10 mouse cellular contexts compared by ENCODE assay signal in genomic region chr14:55747051-55747847, GRCm38 (mm10). TPM values are rescaled to one million over a fixed set of nuclear protein-coding genes. Genes with fewer than 3 reads are reported as not detected.
DNase-seq lines count a peak whose midpoint lies in the region; ATAC-seq and TF ChIP-seq lines count a peak whose summit lies in the region.
"Had no signal": no experiment of that assay in that cellular context is flagged by ENCODE, and none has a peak within 500 bp of the region (broad histone marks: within the 10 kb centered on the region; RNA-seq: fewer than 3 reads in every experiment).

No protein-coding gene starts in this region.

- no peak overlapping the region for H3K27ac ChIP-seq in heart, embryonic 15.5 days
- no peak overlapping the region for H3K27ac ChIP-seq in ES-Bruce4 (ENCODE audit: insufficient read depth, low read length)
- no peak overlapping the region for H3K27ac ChIP-seq in forebrain, postnatal 0 days (ENCODE audit: low read depth, low read length)
- H3K27ac ChIP-seq in liver, embryonic 16.5 days (ENCODE audit: low read length), result no peak overlapping the region

- H3K4me2 ChIP-seq in heart, embryonic 15.5 days, result peak overlapping the region; percentile 92; the same call in 1 of the 2 replicates
- H3K4me2 ChIP-seq in forebrain, postnatal 0 days (ENCODE audit: low read depth), result peak overlapping the region; percentile 88
- peak overlapping the region; percentile 87 for H3K4me2 ChIP-seq in liver, embryonic 16.5 days (ENCODE audit: low read depth, low read length)

- TF ChIP-seq POLR2A in ES-Bruce4 (IDR thresholded peaks at IDR 0.05; ENCODE audit: insufficient read depth, low read length), result no peak

- WGBS in heart, embryonic 15.5 days, result 86% methylated on average over 10 of the region's 10 CpGs
- 90% methylated on average over 10 of the region's 10 CpGs for WGBS in forebrain, postnatal 0 days
- 67% methylated on average over 10 of the region's 10 CpGs for WGBS in liver, embryonic 16.5 days (ENCODE audit: insufficient replicate concordance)

- no peak for DNase-seq in heart, adult 11 months
- DNase-seq in forebrain, postnatal 0 days, result no peak
- no peak for DNase-seq in adrenal gland, postnatal 10 days
- no peak for DNase-seq in embryo, embryonic 10.5 days (ENCODE audit: low spot score)
- no peak for DNase-seq in urinary bladder, postnatal 10 days (ENCODE audit: low spot score)
- DNase-seq: heart, adult 18-20 months; thymus, postnatal 4 days had no signal

- ATAC-seq in heart, embryonic 15.5 days (replicated peaks; ENCODE audit: insufficient number of reproducible peaks, insufficient read depth, low FRiP score, low read depth), result no peak
- ATAC-seq in forebrain, postnatal 0 days, result no peak
- no peak for ATAC-seq in liver, embryonic 16.5 days (ENCODE audit: low read depth)

- peaks cover 30% of the 10 kb centered on the region for H3K4me1 ChIP-seq in heart, embryonic 15.5 days (replicated peaks)
- H3K4me1 ChIP-seq in ES-Bruce4 (ENCODE audit: control insufficient read depth, insufficient read depth, low read length), result no peaks in the 10 kb centered on the region
- H3K4me1 ChIP-seq in forebrain, postnatal 0 days (ENCODE audit: insufficient read depth), result 0 out of 2 replicates have a peak, but pooled peaks cover 12% of the 10 kb centered on the region
- peaks cover 31% of the 10 kb centered on the region for H3K4me1 ChIP-seq in liver, embryonic 16.5 days (ENCODE audit: control insufficient read depth, low read depth, low read length)

- no peak overlapping the region for H3K9ac ChIP-seq in heart, embryonic 15.5 days
- H3K9ac ChIP-seq in ES-Bruce4 (ENCODE audit: low read depth, poor library complexity, severe bottlenecking), result peak overlapping the region; percentile 58; the same call in 1 of the 2 replicates
- H3K9ac ChIP-seq in forebrain, postnatal 0 days, result no peak overlapping the region
- H3K9ac ChIP-seq in liver, embryonic 16.5 days (ENCODE audit: low read depth, low read length), result peak overlapping the region; percentile 13; the same call in 1 of the 2 replicates

- peaks cover 37% of the 10 kb centered on the region for H3K36me3 ChIP-seq in heart, embryonic 15.5 days
- peaks cover 38% of the 10 kb centered on the region for H3K36me3 ChIP-seq in ES-Bruce4 (ENCODE audit: control insufficient read depth, insufficient read depth, low read length, poor library complexity, severe bottlenecking)
- H3K36me3 ChIP-seq in forebrain, postnatal 0 days (ENCODE audit: insufficient read depth), result peaks cover 30% of the 10 kb centered on the region
- H3K36me3 ChIP-seq in liver, embryonic 16.5 days (ENCODE audit: control insufficient read depth, insufficient read depth), result peaks cover 13% of the 10 kb centered on the region

- no peaks in the 10 kb centered on the region for H3K27me3 ChIP-seq in heart, embryonic 15.5 days
- H3K27me3 ChIP-seq in ES-Bruce4 (ENCODE audit: control insufficient read depth, insufficient read depth, low read length, poor library complexity, severe bottlenecking), result no peaks in the 10 kb centered on the region
- no peaks in the 10 kb centered on the region for H3K27me3 ChIP-seq in forebrain, postnatal 0 days (ENCODE audit: insufficient read depth, low read length)
- H3K27me3 ChIP-seq in liver, embryonic 16.5 days (ENCODE audit: control insufficient read depth, insufficient read depth, low read depth, low read length), result no peaks in the 10 kb centered on the region

- no peak for TF ChIP-seq EP300 in ES-Bruce4 (IDR thresholded peaks at IDR 0.05; ENCODE audit: insufficient read depth, low read depth, low read length)

- TF ChIP-seq CTCF in ES-Bruce4 (IDR thresholded peaks at IDR 0.05; ENCODE audit: low read depth, low read length), result no peak
- TF ChIP-seq CTCF in forebrain, postnatal 0 days (IDR thresholded peaks at IDR 0.05; ENCODE audit: low read depth), result no peak

- H3K9me3 ChIP-seq in heart, embryonic 15.5 days (replicated peaks), result no peaks in the 10 kb centered on the region
- no peaks in the 10 kb centered on the region for H3K9me3 ChIP-seq in ES-Bruce4 (replicated peaks; ENCODE audit: control insufficient read depth, insufficient read depth, low read length, poor library complexity, severe bottlenecking)
- no peaks in the 10 kb centered on the region for H3K9me3 ChIP-seq in forebrain, postnatal 0 days (ENCODE audit: low read length)
- no peaks in the 10 kb centered on the region for H3K9me3 ChIP-seq in liver, embryonic 16.5 days (replicated peaks; ENCODE audit: control insufficient read depth, low read length)

- peak overlapping the region; percentile 94 for H3K4me3 ChIP-seq in heart, embryonic 15.5 days
- no peak overlapping the region; the same call in 1 of the 2 replicates for H3K4me3 ChIP-seq in ES-Bruce4 (ENCODE audit: low read depth, low read length)
- H3K4me3 ChIP-seq in forebrain, postnatal 0 days (ENCODE audit: low read depth, low read length), result no peak overlapping the region
- peak overlapping the region; percentile 87 for H3K4me3 ChIP-seq in liver, embryonic 16.5 days (ENCODE audit: low read depth, low read length)

RNA-seq across cellular contexts. Expression of gene Nop9, which starts 1.8 kb away (rescaled TPM):
- 17.9 and 24.4 TPM in 2 replicates for polyA plus RNA-seq in heart, embryonic 15.5 days (2015; fragmentation: Nextera tagmentation; extraction: Ambion mirVana)
- 56.2 and 59.8 TPM in 2 replicates for polyA plus RNA-seq in ES-Bruce4 (2011; ENCODE audit: insufficient read depth, insufficient read length, low read depth, missing spikeins)
- 23.3 and 34.7 TPM in 2 replicates for total RNA-seq in forebrain, postnatal 0 days (2014; rRNA removed)
- polyA plus RNA-seq in forebrain, postnatal 0 days (2015; fragmentation: Nextera tagmentation; extraction: Ambion mirVana), result 21.4 and 25.6 TPM in 2 replicates
- 18.6 and 18.7 TPM in 2 replicates for polyA plus RNA-seq in liver, embryonic 16.5 days (2015; fragmentation: Nextera tagmentation; extraction: Ambion mirVana)
- total RNA-seq in adrenal gland, postnatal 10 days (2021), result 10 to 100 TPM; 17.1 to 18.9 TPM

RNA-seq across cellular contexts. Expression of gene Dhrs1, which starts 1.8 kb away (rescaled TPM):
- 64.0 and 65.7 TPM in 2 replicates for polyA plus RNA-seq in heart, embryonic 15.5 days (2015; fragmentation: Nextera tagmentation; extraction: Ambion mirVana)
- polyA plus RNA-seq in ES-Bruce4 (2011; ENCODE audit: insufficient read depth, insufficient read length, low read depth, missing spikeins), result 34.7 and 38.9 TPM in 2 replicates
- total RNA-seq in forebrain, postnatal 0 days (2014; rRNA removed), result 70.4 and 83.8 TPM in 2 replicates
- 83.3 and 86.0 TPM in 2 replicates for polyA plus RNA-seq in forebrain, postnatal 0 days (2015; fragmentation: Nextera tagmentation; extraction: Ambion mirVana)
- polyA plus RNA-seq in liver, embryonic 16.5 days (2015; fragmentation: Nextera tagmentation; extraction: Ambion mirVana), result 40.9 and 43.5 TPM in 2 replicates
- total RNA-seq in adrenal gland, postnatal 10 days (2021), result 10 to 100 TPM; 77.4 to 82.0 TPM

RNA-seq across cellular contexts. Expression of gene Cideb, which starts 11.0 kb away (rescaled TPM):
- 1.2 and 1.6 TPM in 2 replicates for polyA plus RNA-seq in heart, embryonic 15.5 days (2015; fragmentation: Nextera tagmentation; extraction: Ambion mirVana)
- not detected in 2 replicates for polyA plus RNA-seq in ES-Bruce4 (2011; ENCODE audit: insufficient read depth, insufficient read length, low read depth, missing spikeins)
- total RNA-seq in forebrain, postnatal 0 days (2014; rRNA removed), result 0.23 and 0.43 TPM in 2 replicates
- 0.20 and 0.54 TPM in 2 replicates for polyA plus RNA-seq in forebrain, postnatal 0 days (2015; fragmentation: Nextera tagmentation; extraction: Ambion mirVana)
- polyA plus RNA-seq in liver, embryonic 16.5 days (2015; fragmentation: Nextera tagmentation; extraction: Ambion mirVana), result 74.1 and 86.9 TPM in 2 replicates
- 10 to 100 TPM; 14.2 to 23.3 TPM for total RNA-seq in adrenal gland, postnatal 10 days (2021)

RNA-seq across cellular contexts. Expression of gene Ltb4r2, which starts 14.0 kb away (rescaled TPM):
- polyA plus RNA-seq in heart, embryonic 15.5 days (2015; fragmentation: Nextera tagmentation; extraction: Ambion mirVana), result 0.15 and 0.25 TPM in 2 replicates
- polyA plus RNA-seq in ES-Bruce4 (2011; ENCODE audit: insufficient read depth, insufficient read length, low read depth, missing spikeins), result 5.3 and 6.8 TPM in 2 replicates
- total RNA-seq in forebrain, postnatal 0 days (2014; rRNA removed), result 0.38 TPM in 2 replicates
- polyA plus RNA-seq in forebrain, postnatal 0 days (2015; fragmentation: Nextera tagmentation; extraction: Ambion mirVana), result 0.65 and 1.1 TPM in 2 replicates
- 0.38 and 0.40 TPM in 2 replicates for polyA plus RNA-seq in liver, embryonic 16.5 days (2015; fragmentation: Nextera tagmentation; extraction: Ambion mirVana)
- under 1 TPM; 0.12 to 0.54 TPM for total RNA-seq in adrenal gland, postnatal 10 days (2021)

RNA-seq across cellular contexts. Expression of gene Ltb4r1, which starts 18.5 kb away (rescaled TPM):
- polyA plus RNA-seq in heart, embryonic 15.5 days (2015; fragmentation: Nextera tagmentation; extraction: Ambion mirVana), result 0.65 and 0.66 TPM in 2 replicates
- 2.6 and 3.0 TPM in 2 replicates for polyA plus RNA-seq in ES-Bruce4 (2011; ENCODE audit: insufficient read depth, insufficient read length, low read depth, missing spikeins)
- total RNA-seq in forebrain, postnatal 0 days (2014; rRNA removed), result 0.38 and 0.48 TPM in 2 replicates
- 0.90 and 0.99 TPM in 2 replicates for polyA plus RNA-seq in forebrain, postnatal 0 days (2015; fragmentation: Nextera tagmentation; extraction: Ambion mirVana)
- 14.2 and 16.4 TPM in 2 replicates for polyA plus RNA-seq in liver, embryonic 16.5 days (2015; fragmentation: Nextera tagmentation; extraction: Ambion mirVana)
- total RNA-seq in adrenal gland, postnatal 10 days (2021), result 1 to 10 TPM; 1.4 to 1.6 TPM

Comparison
In these comparisons a context has a peak if more than half of its experiments do, and no peak if none do; other contexts are left out.
1. H3K4me3 ChIP-seq: peak in heart, embryonic 15.5 days (single experiment) and liver, embryonic 16.5 days (single experiment); none in ES-Bruce4 (single experiment) and forebrain, postnatal 0 days (single experiment).
2. H3K9ac ChIP-seq: peak in ES-Bruce4 (single experiment) and liver, embryonic 16.5 days (single experiment); none in heart, embryonic 15.5 days (single experiment) and forebrain, postnatal 0 days (single experiment).
3. RNA of gene Cideb, which starts 11.0 kb away (polyA plus RNA-seq): 74.1 to 86.9 TPM in liver, embryonic 16.5 days; 1.2 to 1.6 TPM in heart, embryonic 15.5 days, 0.20 to 0.54 TPM in forebrain, postnatal 0 days and not detected in ES-Bruce4; every median in the first group is over 10 times any median in the second.
4. Peak in every context shown above with its lines, with median percentiles within 50 percentile points of each other: H3K4me2 ChIP-seq.